Mouse (Mus musculus) heart, postnatal 14 days (tissue): ENCODE data around the gene Id1. TPM values are rescaled to one million over a fixed set of nuclear protein-coding genes. Genes with fewer than 3 reads are reported as not detected.

ENCODE experiments used
- DNase-seq, 2 experiments: peaks; one replicate each; pipeline ENCODE4 v3.0.0; 2021 to 2022
- intact Hi-C: fragments of 180-260 bp; cut with DNase I; formaldehyde crosslinking; loops from one replicate; pipeline ENCODE4 v1.15.1; 2025
- total RNA-seq, 2 experiments: library from RNA; stranded (reverse); gene quantifications; 2 replicates each; pipeline ENCODE4 v1.2.3; 2021

Id1 gene
- total RNA-seq, 2 experiments from 2014 or later = 82.1 to 85.3 TPM

- no peak for DNase-seq
- intact Hi-C loops = no loop called here
Measured at GRCm38 (mm10) chr2:152717652-152718051, 18.4 kb upstream of the Id1 start.

- DNase-seq = no peak
- intact Hi-C loops = no loop called here
Measured at GRCm38 (mm10) chr2:152718076-152718475, 18.0 kb upstream of the Id1 start.

- peak; percentile 78 to 80 for DNase-seq
- intact Hi-C loops = loop anchor here (2.0 kb wide), 1 partner anchor 15 kb away; no protein-coding TSS in a partner anchor
Measured at GRCm38 (mm10) chr2:152723651-152724331, 12.3 kb upstream of the Id1 start.

- DNase-seq = no peak
- intact Hi-C loops = no loop called here
Measured at GRCm38 (mm10) chr2:152724332-152724723, 11.7 kb upstream of the Id1 start.

- intact Hi-C loops = no loop called here
- DNase-seq = no peak
Measured at GRCm38 (mm10) chr2:152725178-152725750, 10.8 kb upstream of the Id1 start.

GRCm38 (mm10) chr2:152726213-152726612 is 9.8 kb upstream of the Id1 start:
- no peak for DNase-seq
- intact Hi-C loops = no loop called here

GRCm38 (mm10) chr2:152726751-152727335 is 9.2 kb upstream of the Id1 start:
- intact Hi-C loops = no loop called here
- no peak for DNase-seq

GRCm38 (mm10) chr2:152727795-152728510 is 8.1 kb upstream of the Id1 start:
- intact Hi-C loops = no loop called here
- DNase-seq = peak; percentile 51 to 62

GRCm38 (mm10) chr2:152728594-152728993 is 7.5 kb upstream of the Id1 start:
- intact Hi-C loops = no loop called here
- DNase-seq = no peak

GRCm38 (mm10) chr2:152729013-152729635 is 6.9 kb upstream of the Id1 start:
- intact Hi-C loops = no loop called here
- peak in 1 of 2 experiments; percentile 29 for DNase-seq

- DNase-seq = peak; percentile 67 to 73
- intact Hi-C loops = no loop called here
Measured at GRCm38 (mm10) chr2:152729636-152730020, 6.4 kb upstream of the Id1 start.

GRCm38 (mm10) chr2:152733201-152733600 is 2.9 kb upstream of the Id1 start:
- no peak for DNase-seq
- intact Hi-C loops = no loop called here

- intact Hi-C loops = no loop called here
- DNase-seq = no peak
Measured at GRCm38 (mm10) chr2:152734501-152734900, 1.6 kb upstream of the Id1 start.

GRCm38 (mm10) chr2:152734984-152735383 is 1.1 kb upstream of the Id1 start:
- intact Hi-C loops = no loop called here
- DNase-seq = peak; percentile 94 to 97

- intact Hi-C loops = loop anchor here (2.0 kb wide), 1 partner anchor 30 kb away; no protein-coding TSS in a partner anchor
- DNase-seq = peak; percentile 37 to 42
Measured at GRCm38 (mm10) chr2:152736748-152737147, 697 bp downstream of the Id1 start.

- intact Hi-C loops = loop anchor here (2.0 kb wide), 1 partner anchor 31 kb away; no protein-coding TSS in a partner anchor
- DNase-seq = peak; percentile 28 to 45
Measured at GRCm38 (mm10) chr2:152737306-152738221, 1.5 kb downstream of the Id1 start.

- no peak for DNase-seq
- intact Hi-C loops = no loop called here
Measured at GRCm38 (mm10) chr2:152738341-152738740, 2.3 kb downstream of the Id1 start.

GRCm38 (mm10) chr2:152739031-152739841 is 3.2 kb downstream of the Id1 start:
- intact Hi-C loops = no loop called here
- peak; percentile 88 for DNase-seq

- peak in 1 of 2 experiments; percentile 36 for DNase-seq
- intact Hi-C loops = loop anchor here (10.0 kb wide), 1 partner anchor 275 kb away; the partner anchor contains the start of gene Pdrg1
Measured at GRCm38 (mm10) chr2:152739842-152740260, 3.8 kb downstream of the Id1 start.
